ENCODE assay signal across 20 mouse cellular contexts in the genomic region with DNA sequence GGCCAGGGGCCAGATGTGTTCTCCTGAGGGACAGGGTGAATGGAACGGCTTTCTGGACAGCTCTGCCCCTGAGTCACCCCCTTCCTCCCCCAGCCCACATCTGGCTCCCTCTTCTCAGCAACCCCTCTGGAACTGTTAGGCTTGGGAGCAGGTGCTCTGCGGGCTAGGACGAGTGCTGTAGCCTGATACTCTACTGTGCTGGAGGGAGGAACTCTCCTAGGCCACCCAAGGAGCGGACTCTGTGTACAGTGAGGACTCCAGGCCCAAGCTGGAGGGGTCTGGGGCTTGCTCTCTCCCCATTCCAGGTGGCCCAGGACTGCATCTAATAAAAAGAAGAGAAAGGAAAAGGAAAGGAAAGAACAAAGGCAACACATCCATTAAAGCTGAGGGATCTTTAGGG. TPM values are rescaled to one million over a fixed set of nuclear protein-coding genes. Genes with fewer than 3 reads are reported as not detected.
DNase-seq lines count a peak whose midpoint lies in the region; ATAC-seq and TF ChIP-seq lines count a peak whose summit lies in the region.
"Had no signal": no experiment of that assay in that cellular context is flagged by ENCODE, and none has a peak within 500 bp of the region (broad histone marks: within the 10 kb centered on the region; RNA-seq: fewer than 3 reads in every experiment).

No protein-coding gene starts in this region.

- no peak overlapping the region for H3K27ac ChIP-seq in kidney, embryonic 16.5 days (ENCODE audit: low read length)
- H3K27ac ChIP-seq in embryonic facial prominence, embryonic 12.5 days = no peak overlapping the region
- H3K27ac ChIP-seq in limb, embryonic 10.5 days = peak overlapping the region; percentile 47
- no peak overlapping the region for H3K27ac ChIP-seq in limb, embryonic 14.5 days (replicated peaks; ENCODE audit: low read depth, low read length)
- no peak overlapping the region for H3K27ac ChIP-seq in midbrain, embryonic 11.5 days (ENCODE audit: low read depth, low read length)
- H3K27ac ChIP-seq in forebrain, postnatal 0 days (ENCODE audit: low read depth, low read length) = no peak overlapping the region
- no peak overlapping the region for H3K27ac ChIP-seq in midbrain, embryonic 13.5 days
- H3K27ac ChIP-seq: embryonic facial prominence, embryonic 13.5 days; forebrain, embryonic 13.5 days; hindbrain, embryonic 10.5 days; hindbrain, embryonic 14.5 days had no signal

- TF ChIP-seq POLR2A in limb, embryonic 14.5 days (IDR thresholded peaks at IDR 0.05; ENCODE audit: borderline replicate concordance, extremely low read depth, insufficient read depth, insufficient read length) = no peak

- ATAC-seq in kidney, embryonic 16.5 days (ENCODE audit: low FRiP score, low TSS enrichment) = peak; percentile 35; the same call in 1 of the 2 replicates
- peak; percentile 68; the same call in 1 of the 2 replicates for ATAC-seq in embryonic facial prominence, embryonic 12.5 days (ENCODE audit: insufficient number of reproducible peaks, insufficient read depth, low FRiP score, low TSS enrichment)
- ATAC-seq in limb, embryonic 14.5 days (ENCODE audit: low FRiP score, low read depth) = peak; percentile 80
- ATAC-seq in midbrain, embryonic 11.5 days (ENCODE audit: low FRiP score) = no peak
- ATAC-seq in forebrain, postnatal 0 days = no peak
- ATAC-seq in midbrain, embryonic 13.5 days = no peak
- ATAC-seq: forebrain, embryonic 13.5 days had no signal

- 33% methylated on average over 4 of the region's 4 CpGs for WGBS in kidney, embryonic 16.5 days
- WGBS in embryonic facial prominence, embryonic 12.5 days = 30% methylated on average over 4 of the region's 4 CpGs
- 42% methylated on average over 4 of the region's 4 CpGs for WGBS in limb, embryonic 10.5 days
- WGBS in limb, embryonic 14.5 days = 32% methylated on average over 4 of the region's 4 CpGs
- WGBS in midbrain, embryonic 11.5 days = 52% methylated on average over 4 of the region's 4 CpGs
- WGBS in forebrain, postnatal 0 days = 65% methylated on average over 4 of the region's 4 CpGs
- 65% methylated on average over 4 of the region's 4 CpGs for WGBS in midbrain, embryonic 13.5 days

- H3K9me3 ChIP-seq in kidney, embryonic 16.5 days (ENCODE audit: low read length) = no peaks in the 10 kb centered on the region
- H3K9me3 ChIP-seq in embryonic facial prominence, embryonic 12.5 days = no peaks in the 10 kb centered on the region
- H3K9me3 ChIP-seq in limb, embryonic 10.5 days (replicated peaks) = no peaks in the 10 kb centered on the region
- no peaks in the 10 kb centered on the region for H3K9me3 ChIP-seq in limb, embryonic 14.5 days (ENCODE audit: control insufficient read depth, low read length)
- no peaks in the 10 kb centered on the region for H3K9me3 ChIP-seq in midbrain, embryonic 11.5 days (ENCODE audit: control insufficient read depth, low read length)
- no peaks in the 10 kb centered on the region for H3K9me3 ChIP-seq in forebrain, postnatal 0 days (ENCODE audit: low read length)
- no peaks in the 10 kb centered on the region for H3K9me3 ChIP-seq in midbrain, embryonic 13.5 days
- H3K9me3 ChIP-seq: embryonic facial prominence, embryonic 13.5 days; forebrain, embryonic 13.5 days; heart, embryonic 12.5 days; hindbrain, embryonic 10.5 days had no signal

- no peak overlapping the region for H3K4me2 ChIP-seq in kidney, embryonic 16.5 days (replicated peaks; ENCODE audit: low read depth, low read length)
- H3K4me2 ChIP-seq in embryonic facial prominence, embryonic 12.5 days (replicated peaks) = no peak overlapping the region
- H3K4me2 ChIP-seq in limb, embryonic 14.5 days (replicated peaks; ENCODE audit: low read depth, low read length, severe bottlenecking) = no peak overlapping the region
- H3K4me2 ChIP-seq in midbrain, embryonic 11.5 days = no peak overlapping the region
- H3K4me2 ChIP-seq in forebrain, postnatal 0 days (ENCODE audit: low read depth) = no peak overlapping the region
- no peak overlapping the region for H3K4me2 ChIP-seq in midbrain, embryonic 13.5 days (replicated peaks)
- H3K4me2 ChIP-seq: embryonic facial prominence, embryonic 13.5 days; forebrain, embryonic 13.5 days; heart, embryonic 12.5 days; hindbrain, embryonic 14.5 days had no signal

- peaks cover 12% of the 10 kb centered on the region; the same call in 1 of the 2 replicates for H3K36me3 ChIP-seq in kidney, embryonic 16.5 days (ENCODE audit: insufficient read depth, low read length)
- H3K36me3 ChIP-seq in embryonic facial prominence, embryonic 12.5 days = no peaks in the 10 kb centered on the region
- no peaks in the 10 kb centered on the region for H3K36me3 ChIP-seq in limb, embryonic 10.5 days
- no peaks in the 10 kb centered on the region for H3K36me3 ChIP-seq in limb, embryonic 14.5 days (ENCODE audit: control insufficient read depth, insufficient read depth, low read length)
- no peaks in the 10 kb centered on the region for H3K36me3 ChIP-seq in midbrain, embryonic 11.5 days (ENCODE audit: control insufficient read depth, insufficient read depth, low read length)
- H3K36me3 ChIP-seq in forebrain, postnatal 0 days (ENCODE audit: insufficient read depth) = no peaks in the 10 kb centered on the region
- H3K36me3 ChIP-seq in midbrain, embryonic 13.5 days = no peaks in the 10 kb centered on the region
- H3K36me3 ChIP-seq: embryonic facial prominence, embryonic 13.5 days; hindbrain, embryonic 10.5 days had no signal

- no peak overlapping the region for H3K9ac ChIP-seq in kidney, embryonic 16.5 days (replicated peaks; ENCODE audit: low read length)
- H3K9ac ChIP-seq in embryonic facial prominence, embryonic 12.5 days = no peak overlapping the region
- H3K9ac ChIP-seq in limb, embryonic 14.5 days (ENCODE audit: low read depth, low read length, severe bottlenecking) = no peak overlapping the region
- no peak overlapping the region for H3K9ac ChIP-seq in midbrain, embryonic 11.5 days (ENCODE audit: low read length)
- no peak overlapping the region for H3K9ac ChIP-seq in forebrain, postnatal 0 days
- no peak overlapping the region for H3K9ac ChIP-seq in midbrain, embryonic 13.5 days (replicated peaks)
- H3K9ac ChIP-seq: embryonic facial prominence, embryonic 13.5 days; forebrain, embryonic 13.5 days; heart, embryonic 12.5 days; hindbrain, embryonic 14.5 days had no signal

- DNase-seq in kidney, postnatal 4 days = no peak
- no peak for DNase-seq in limb, embryonic 10.5 days (ENCODE audit: low spot score)
- peak; percentile 36 for DNase-seq in limb, embryonic 14.5 days (ENCODE audit: low spot score)
- no peak for DNase-seq in midbrain, embryonic 11.5 days (ENCODE audit: low spot score, missing footprints)
- DNase-seq in forebrain, postnatal 0 days = no peak
- DNase-seq: adrenal gland, adult 2 months; adrenal gland, postnatal 25 days; cerebellum, adult 8-10 months; cerebellum, postnatal 14 days; heart, adult 18-20 months had no signal

- no peaks in the 10 kb centered on the region for H3K27me3 ChIP-seq in kidney, embryonic 16.5 days (ENCODE audit: insufficient read depth, low read length)
- H3K27me3 ChIP-seq in embryonic facial prominence, embryonic 12.5 days = no peaks in the 10 kb centered on the region
- H3K27me3 ChIP-seq in limb, embryonic 10.5 days (ENCODE audit: low read depth, poor library complexity, severe bottlenecking) = no peaks in the 10 kb centered on the region
- H3K27me3 ChIP-seq in limb, embryonic 14.5 days (ENCODE audit: control insufficient read depth, insufficient read depth, low read length) = no peaks in the 10 kb centered on the region
- H3K27me3 ChIP-seq in midbrain, embryonic 11.5 days (ENCODE audit: control insufficient read depth, insufficient read depth, low read length) = no peaks in the 10 kb centered on the region
- H3K27me3 ChIP-seq in forebrain, postnatal 0 days (ENCODE audit: insufficient read depth, low read length) = no peaks in the 10 kb centered on the region
- no peaks in the 10 kb centered on the region for H3K27me3 ChIP-seq in midbrain, embryonic 13.5 days
- H3K27me3 ChIP-seq: embryonic facial prominence, embryonic 13.5 days; forebrain, embryonic 13.5 days had no signal

- no peak for TF ChIP-seq CTCF in forebrain, postnatal 0 days (IDR thresholded peaks at IDR 0.05; ENCODE audit: low read depth)

- no peak overlapping the region for H3K4me3 ChIP-seq in kidney, embryonic 16.5 days (ENCODE audit: low read length)
- H3K4me3 ChIP-seq in embryonic facial prominence, embryonic 12.5 days = no peak overlapping the region
- H3K4me3 ChIP-seq in limb, embryonic 10.5 days = no peak overlapping the region
- no peak overlapping the region for H3K4me3 ChIP-seq in limb, embryonic 14.5 days (replicated peaks; ENCODE audit: low read length)
- H3K4me3 ChIP-seq in midbrain, embryonic 11.5 days (ENCODE audit: low read depth, low read length) = no peak overlapping the region
- H3K4me3 ChIP-seq in forebrain, postnatal 0 days (ENCODE audit: low read depth, low read length) = no peak overlapping the region
- no peak overlapping the region for H3K4me3 ChIP-seq in midbrain, embryonic 13.5 days (replicated peaks)
- H3K4me3 ChIP-seq: embryonic facial prominence, embryonic 13.5 days; forebrain, embryonic 13.5 days; heart, embryonic 12.5 days; hindbrain, embryonic 10.5 days had no signal

- H3K4me1 ChIP-seq in kidney, embryonic 16.5 days (ENCODE audit: insufficient read depth, low read length) = no peaks in the 10 kb centered on the region
- no peaks in the 10 kb centered on the region for H3K4me1 ChIP-seq in embryonic facial prominence, embryonic 12.5 days
- H3K4me1 ChIP-seq in limb, embryonic 10.5 days = peaks cover 31% of the 10 kb centered on the region
- peaks cover 10% of the 10 kb centered on the region; the same call in 1 of the 2 replicates for H3K4me1 ChIP-seq in limb, embryonic 14.5 days (ENCODE audit: control insufficient read depth, insufficient read depth, low read length)
- H3K4me1 ChIP-seq in midbrain, embryonic 11.5 days (ENCODE audit: control insufficient read depth, insufficient read depth, low read length) = no peaks in the 10 kb centered on the region
- H3K4me1 ChIP-seq in forebrain, postnatal 0 days (ENCODE audit: insufficient read depth) = no peaks in the 10 kb centered on the region
- H3K4me1 ChIP-seq in midbrain, embryonic 13.5 days (replicated peaks) = no peaks in the 10 kb centered on the region
- H3K4me1 ChIP-seq: forebrain, embryonic 13.5 days had no signal

RNA-seq across cellular contexts. Expression of a gene that starts 25.0 kb away (rescaled TPM):
- 3.0 and 7.1 TPM in 2 replicates for polyA plus RNA-seq in kidney, embryonic 16.5 days (2015; fragmentation: Nextera tagmentation; extraction: Ambion mirVana)
- polyA plus RNA-seq in embryonic facial prominence, embryonic 12.5 days (2016; fragmentation: Nextera tagmentation; extraction: Ambion mirVana) = 0.17 and 0.52 TPM in 2 replicates
- not detected in 2 replicates for polyA plus RNA-seq in limb, embryonic 10.5 days (2016; fragmentation: Nextera tagmentation; extraction: Ambion mirVana)
- polyA plus RNA-seq in limb, embryonic 14.5 days (2012; rRNA removed) = 1.3 and 2.2 TPM in 2 replicates
- 1.00 and 1.6 TPM in 2 replicates for polyA plus RNA-seq in limb, embryonic 14.5 days (2014; fragmentation: Nextera tagmentation; extraction: Ambion mirVana)
- polyA plus RNA-seq in midbrain, embryonic 11.5 days (2014; fragmentation: Nextera tagmentation; extraction: Ambion mirVana) = 0.48 TPM in 1 of 2 replicates, not detected in the other
- 0.05 and 0.15 TPM in 2 replicates for total RNA-seq in forebrain, postnatal 0 days (2014; rRNA removed)
- 0.09 and 0.15 TPM in 2 replicates for polyA plus RNA-seq in forebrain, postnatal 0 days (2015; fragmentation: Nextera tagmentation; extraction: Ambion mirVana)
- polyA plus RNA-seq in midbrain, embryonic 13.5 days (2015; fragmentation: Nextera tagmentation; extraction: Ambion mirVana) = 0.19 and 0.82 TPM in 2 replicates
- total RNA-seq: ES-E14; gastrocnemius, adult 8-10 months had no signal
- polyA plus RNA-seq: forebrain, embryonic 13.5 days had no signal

RNA-seq across cellular contexts. Expression of a gene that starts 47.7 kb away (rescaled TPM):
- polyA plus RNA-seq in kidney, embryonic 16.5 days (2015; fragmentation: Nextera tagmentation; extraction: Ambion mirVana) = 0.08 and 0.14 TPM in 2 replicates
- 0.24 and 0.29 TPM in 2 replicates for polyA plus RNA-seq in embryonic facial prominence, embryonic 12.5 days (2016; fragmentation: Nextera tagmentation; extraction: Ambion mirVana)
- polyA plus RNA-seq in limb, embryonic 10.5 days (2016; fragmentation: Nextera tagmentation; extraction: Ambion mirVana) = 0.48 and 0.79 TPM in 2 replicates
- 0.68 and 1.1 TPM in 2 replicates for polyA plus RNA-seq in limb, embryonic 14.5 days (2012; rRNA removed)
- polyA plus RNA-seq in limb, embryonic 14.5 days (2014; fragmentation: Nextera tagmentation; extraction: Ambion mirVana) = 0.30 and 0.43 TPM in 2 replicates
- polyA plus RNA-seq in midbrain, embryonic 11.5 days (2014; fragmentation: Nextera tagmentation; extraction: Ambion mirVana) = 0.10 and 0.15 TPM in 2 replicates
- total RNA-seq in forebrain, postnatal 0 days (2014; rRNA removed) = 7.5 and 7.8 TPM in 2 replicates
- polyA plus RNA-seq in forebrain, postnatal 0 days (2015; fragmentation: Nextera tagmentation; extraction: Ambion mirVana) = 23.9 and 26.2 TPM in 2 replicates
- 0.68 and 1.1 TPM in 2 replicates for polyA plus RNA-seq in midbrain, embryonic 13.5 days (2015; fragmentation: Nextera tagmentation; extraction: Ambion mirVana)
- total RNA-seq: ES-E14 had no signal

RNA-seq across cellular contexts. Expression of a gene that starts 58.1 kb away (rescaled TPM):
- 64.7 and 71.3 TPM in 2 replicates for polyA plus RNA-seq in kidney, embryonic 16.5 days (2015; fragmentation: Nextera tagmentation; extraction: Ambion mirVana)
- polyA plus RNA-seq in embryonic facial prominence, embryonic 12.5 days (2016; fragmentation: Nextera tagmentation; extraction: Ambion mirVana) = 8.9 and 9.6 TPM in 2 replicates
- 2.5 and 3.1 TPM in 2 replicates for polyA plus RNA-seq in limb, embryonic 10.5 days (2016; fragmentation: Nextera tagmentation; extraction: Ambion mirVana)
- 9.9 and 10.9 TPM in 2 replicates for polyA plus RNA-seq in limb, embryonic 14.5 days (2012; rRNA removed)
- 8.7 and 11.0 TPM in 2 replicates for polyA plus RNA-seq in limb, embryonic 14.5 days (2014; fragmentation: Nextera tagmentation; extraction: Ambion mirVana)
- polyA plus RNA-seq in midbrain, embryonic 11.5 days (2014; fragmentation: Nextera tagmentation; extraction: Ambion mirVana) = 3.6 and 4.4 TPM in 2 replicates
- total RNA-seq in forebrain, postnatal 0 days (2014; rRNA removed) = 7.2 and 7.5 TPM in 2 replicates
- polyA plus RNA-seq in forebrain, postnatal 0 days (2015; fragmentation: Nextera tagmentation; extraction: Ambion mirVana) = 5.7 and 6.2 TPM in 2 replicates
- polyA plus RNA-seq in midbrain, embryonic 13.5 days (2015; fragmentation: Nextera tagmentation; extraction: Ambion mirVana) = 2.6 and 3.7 TPM in 2 replicates

Comparison
In these comparisons a context has a peak if more than half of its experiments do, and no peak if none do; other contexts are left out.
1. ATAC-seq: peak in kidney, embryonic 16.5 days (single experiment), embryonic facial prominence, embryonic 12.5 days (single experiment) and limb, embryonic 14.5 days (single experiment); none in midbrain, embryonic 11.5 days (single experiment), forebrain, postnatal 0 days (single experiment) and midbrain, embryonic 13.5 days (single experiment).
2. RNA of a gene that starts 47.7 kb away (polyA plus RNA-seq): 23.9 to 26.2 TPM in forebrain, postnatal 0 days; 0.68 to 1.1 TPM in midbrain, embryonic 13.5 days, 0.48 to 0.79 TPM in limb, embryonic 10.5 days, 0.30 to 1.1 TPM in limb, embryonic 14.5 days, 0.24 to 0.29 TPM in embryonic facial prominence, embryonic 12.5 days, 0.10 to 0.15 TPM in midbrain, embryonic 11.5 days and 0.08 to 0.14 TPM in kidney, embryonic 16.5 days; every median in the first group is over 10 times any median in the second.